Mouse (Mus musculus) limb, embryonic 13.5 days (tissue): ENCODE results near the gene Nck1. TPM values are rescaled to one million over a fixed set of nuclear protein-coding genes. Genes with fewer than 3 reads are reported as not detected.

Experiments
- ATAC-seq: fragments of 200-750 bp; cut with Nextera tagmentation; 2 replicates; pipeline ENCODE4 v1.8.0; 2017; ENCODE audit warnings: low read depth, moderate number of reproducible peaks, moderate TSS enrichment; ENCODE audit not compliant: low FRiP score
- H3K27ac ChIP-seq: fragments of 300-500 bp; sonication (generic); 2 replicates; pipeline ENCODE4 v1.5.1; 2015; ENCODE audit warnings: inconsistent platforms, mild to moderate bottlenecking, moderate library complexity
- H3K27me3 ChIP-seq: fragments of 300-500 bp; sonication (generic); 2 replicates; pipeline ENCODE4 v1.6.1; 2015; ENCODE audit warnings: mild to moderate bottlenecking, inconsistent platforms
- H3K36me3 ChIP-seq: fragments of 300-500 bp; sonication (generic); 2 replicates; pipeline ENCODE4 v1.6.1; 2015; ENCODE audit warnings: inconsistent platforms, mild to moderate bottlenecking, moderate library complexity
- H3K4me1 ChIP-seq: fragments of 300-500 bp; sonication (generic); 2 replicates; pipeline ENCODE4 v1.6.1; 2015; ENCODE audit warnings: inconsistent platforms
- H3K4me2 ChIP-seq: fragments of 300-500 bp; sonication (generic); replicated peaks from 2 replicates; pipeline ENCODE4 v1.6.1; 2015; ENCODE audit warnings: inconsistent platforms, mild to moderate bottlenecking, moderate library complexity
- H3K4me3 ChIP-seq: fragments of 300-500 bp; sonication (generic); 2 replicates; pipeline ENCODE4 v1.5.1; 2015; ENCODE audit warnings: moderate library complexity, mild to moderate bottlenecking, inconsistent platforms
- H3K9ac ChIP-seq: fragments of 300-500 bp; sonication (generic); 2 replicates; pipeline ENCODE4 v1.6.1; 2015; ENCODE audit warnings: mild to moderate bottlenecking, inconsistent platforms
- H3K9me3 ChIP-seq: fragments of 300-500 bp; sonication (generic); 2 replicates; pipeline ENCODE4 v1.6.1; 2016; ENCODE audit warnings: inconsistent platforms
- WGBS: fragments of 180-500 bp; shearing (Covaris S2); methylation state at CpG from one replicate; pipeline ENCODE4 v1.1.7; 2015; 5-methylcytosine and 5-hydroxymethylcytosine counted together
- polyA plus RNA-seq: library from polyadenylated mRNA; unstranded; fragments of >200 nt; fragmentation: Nextera tagmentation; extraction: Ambion mirVana; gene quantifications from 2 replicates; pipeline ENCODE4 v1.2.1, GENCODE M21; 2015

Gene Nck1
- polyA plus RNA-seq, 1 experiment from 2014 or later: 76.5 TPM

DNA sequence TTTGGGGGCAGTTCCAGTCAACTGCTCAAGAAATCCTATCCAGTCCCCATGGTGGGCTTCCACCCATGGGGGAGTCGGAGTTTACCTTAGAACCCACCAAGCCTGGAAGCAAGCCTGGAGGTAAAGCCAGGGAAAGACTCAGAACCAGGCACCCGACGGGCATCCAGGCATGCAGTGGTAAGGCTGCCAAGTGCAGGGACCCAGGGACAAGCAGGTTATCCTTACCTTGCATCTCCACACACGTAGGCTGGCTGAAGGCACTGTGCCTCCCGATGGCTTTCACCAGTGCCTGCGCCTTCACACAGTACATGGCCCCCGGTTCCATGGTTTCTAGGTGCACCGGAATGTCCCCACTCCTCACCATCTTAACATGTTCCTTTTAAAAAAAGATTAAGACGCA, 79.9 kb downstream of the Nck1 start:
- no peak overlapping the region for H3K9ac ChIP-seq
- WGBS: 91% methylated on average over 9 of the region's 9 CpGs

DNA sequence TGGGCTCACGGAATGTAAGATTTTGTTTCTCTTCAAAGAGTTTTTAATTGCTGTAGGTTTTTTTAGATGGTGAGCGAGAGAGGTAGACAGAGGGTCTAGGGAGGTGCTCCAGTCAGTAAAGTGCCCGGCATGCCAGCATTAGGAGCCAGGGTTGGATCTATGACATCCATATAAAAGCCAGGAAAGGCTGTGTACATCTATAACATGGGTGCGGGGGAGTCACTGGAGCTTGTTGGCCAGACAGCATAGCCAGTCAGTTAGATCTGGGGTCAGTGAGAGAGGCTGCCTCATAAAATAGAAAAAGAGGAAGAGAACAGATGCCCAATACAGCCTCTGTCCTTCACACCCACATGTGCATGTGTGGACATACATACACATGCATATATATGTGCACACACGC, 80.6 kb downstream of the Nck1 start:
- WGBS: 91% methylated on average over 5 of the region's 5 CpGs
- H3K4me2 ChIP-seq: no peak overlapping the region
- H3K27me3 ChIP-seq: no peaks in the 10 kb centered on the region
- ATAC-seq: no peak
- no peaks in the 10 kb centered on the region for H3K4me1 ChIP-seq
- H3K36me3 ChIP-seq: peaks cover 8% of the 10 kb centered on the region
- no peak overlapping the region for H3K27ac ChIP-seq
- no peak overlapping the region for H3K4me3 ChIP-seq
- H3K9ac ChIP-seq: no peak overlapping the region
- H3K9me3 ChIP-seq: no peaks in the 10 kb centered on the region

More for the DNA sequence above, 79.9 kb downstream of the Nck1 start:
- peaks cover 8% of the 10 kb centered on the region for H3K36me3 ChIP-seq
- peaks cover 3% of the 10 kb centered on the region for H3K4me1 ChIP-seq
- H3K4me2 ChIP-seq: no peak overlapping the region
- H3K4me3 ChIP-seq: no peak overlapping the region
- no peak overlapping the region for H3K27ac ChIP-seq
- H3K27me3 ChIP-seq: no peaks in the 10 kb centered on the region
- ATAC-seq: no peak
- no peaks in the 10 kb centered on the region for H3K9me3 ChIP-seq

DNA sequence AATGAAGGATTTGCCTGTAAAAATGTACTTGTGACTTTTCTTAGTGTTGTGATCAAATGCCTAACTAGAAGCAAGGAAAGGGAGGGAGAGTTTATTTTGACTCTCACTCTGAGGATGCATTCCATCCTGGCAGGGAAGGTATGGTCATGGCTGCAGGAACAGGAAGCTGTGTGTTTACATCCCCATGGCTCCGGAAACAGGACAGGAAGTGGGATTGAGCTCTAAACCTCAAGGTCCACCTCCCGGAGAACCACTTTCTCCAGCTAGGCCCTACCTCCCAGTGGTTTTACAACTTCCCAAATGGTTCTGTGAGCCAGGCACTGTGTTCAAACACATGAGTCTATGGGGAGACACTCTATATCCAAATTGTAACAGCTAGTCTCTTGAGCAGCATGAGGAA, 82.2 kb downstream of the Nck1 start:
- 54% methylated on average over 2 of the region's 2 CpGs for WGBS
- ATAC-seq: no peak
- Histone ChIP-seq H3K9me3 (no peaks in the 10 kb centered on the region), H3K36me3 (peaks cover 9% of the 10 kb centered on the region), H3K4me2 (no peak overlapping the region), H3K9ac (no peak overlapping the region), H3K4me1 (no peaks in the 10 kb centered on the region), H3K27ac (no peak overlapping the region), H3K27me3 (no peaks in the 10 kb centered on the region), H3K4me3 (no peak overlapping the region)

DNA sequence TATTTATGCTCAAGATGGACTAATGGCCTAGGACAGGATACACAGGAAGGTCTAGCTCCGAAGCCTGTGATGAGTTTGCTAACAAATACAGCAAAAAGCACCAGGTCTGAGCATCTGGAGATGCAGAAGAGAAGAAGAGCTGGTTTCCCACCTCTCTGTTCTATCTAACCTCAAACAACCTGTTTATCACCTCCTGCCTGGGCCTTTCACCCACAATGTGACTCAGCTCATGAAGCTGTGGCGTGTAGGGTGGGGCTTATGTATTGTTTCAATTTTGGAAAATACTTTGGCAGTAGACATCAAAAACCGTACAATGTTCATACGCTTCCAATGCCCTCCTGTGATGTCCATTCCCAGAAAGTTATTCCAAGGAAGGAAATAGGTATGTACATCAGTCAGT, 83.8 kb downstream of the Nck1 start:
- 89% methylated on average over 4 of the region's 4 CpGs for WGBS
- no peaks in the 10 kb centered on the region for H3K9me3 ChIP-seq
- no peak overlapping the region for H3K4me2 ChIP-seq
- H3K27me3 ChIP-seq: no peaks in the 10 kb centered on the region
- no peak overlapping the region for H3K4me3 ChIP-seq
- H3K9ac ChIP-seq: no peak overlapping the region
- peaks cover 9% of the 10 kb centered on the region for H3K36me3 ChIP-seq
- ATAC-seq: no peak
- H3K27ac ChIP-seq: no peak overlapping the region
- H3K4me1 ChIP-seq: no peaks in the 10 kb centered on the region

DNA sequence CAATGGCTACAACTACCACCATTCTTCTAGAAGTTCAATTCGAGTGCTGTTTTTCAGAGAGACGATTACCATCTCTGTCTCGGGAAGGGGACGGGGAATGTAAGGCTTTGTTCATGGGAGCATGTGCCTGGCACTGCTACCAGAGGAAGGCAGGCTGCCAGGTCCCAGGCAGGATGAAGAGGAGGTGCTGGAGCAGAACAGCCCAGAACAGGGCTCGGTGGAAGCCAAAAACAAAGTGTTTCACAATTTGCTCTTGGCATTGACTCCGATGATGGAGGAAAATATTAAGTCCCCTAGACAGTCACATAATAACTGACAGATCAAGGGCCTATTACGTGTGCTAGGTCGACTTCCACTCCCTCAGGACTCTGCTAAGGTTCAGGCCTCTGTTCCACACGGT, 84.3 kb downstream of the Nck1 start:
- no peak for ATAC-seq
- 81% methylated on average over 9 of the region's 9 CpGs for WGBS
- no peak overlapping the region for H3K4me3 ChIP-seq
- no peaks in the 10 kb centered on the region for H3K27me3 ChIP-seq
- H3K27ac ChIP-seq: no peak overlapping the region
- no peaks in the 10 kb centered on the region for H3K4me1 ChIP-seq
- peaks cover 9% of the 10 kb centered on the region for H3K36me3 ChIP-seq
- no peak overlapping the region for H3K4me2 ChIP-seq
- H3K9ac ChIP-seq: no peak overlapping the region
- no peaks in the 10 kb centered on the region for H3K9me3 ChIP-seq

DNA sequence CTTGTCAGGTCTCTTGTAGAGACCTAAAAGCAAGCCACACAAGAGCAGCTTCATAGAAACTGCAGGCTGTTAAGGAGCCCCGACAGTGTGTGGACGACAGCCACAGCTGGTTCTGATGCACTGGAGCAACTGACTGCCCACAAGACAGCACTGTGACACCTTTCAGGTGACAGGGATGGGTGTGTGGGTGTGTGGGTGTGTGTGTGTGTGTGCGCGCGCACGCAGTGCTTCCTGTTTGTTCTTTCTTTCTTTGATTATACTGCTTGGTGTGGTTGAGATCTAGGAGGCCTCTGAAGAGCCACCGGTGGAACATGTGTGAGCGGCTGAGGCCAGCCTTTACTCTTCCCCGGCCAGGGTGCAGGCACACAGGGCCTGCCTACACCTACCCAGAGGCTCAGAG, 85.7 kb downstream of the Nck1 start:
- H3K9me3 ChIP-seq: no peaks in the 10 kb centered on the region
- no peak overlapping the region for H3K4me2 ChIP-seq
- no peak overlapping the region for H3K4me3 ChIP-seq
- peaks cover 4% of the 10 kb centered on the region for H3K36me3 ChIP-seq
- no peak; the same call in 1 of the 2 replicates for ATAC-seq
- H3K9ac ChIP-seq: no peak overlapping the region
- 96% methylated on average over 5 of the region's 9 CpGs for WGBS
- no peak overlapping the region for H3K27ac ChIP-seq
- no peaks in the 10 kb centered on the region for H3K4me1 ChIP-seq
- H3K27me3 ChIP-seq: 0 out of 2 replicates have a peak, but pooled peaks cover 5% of the 10 kb centered on the region

DNA sequence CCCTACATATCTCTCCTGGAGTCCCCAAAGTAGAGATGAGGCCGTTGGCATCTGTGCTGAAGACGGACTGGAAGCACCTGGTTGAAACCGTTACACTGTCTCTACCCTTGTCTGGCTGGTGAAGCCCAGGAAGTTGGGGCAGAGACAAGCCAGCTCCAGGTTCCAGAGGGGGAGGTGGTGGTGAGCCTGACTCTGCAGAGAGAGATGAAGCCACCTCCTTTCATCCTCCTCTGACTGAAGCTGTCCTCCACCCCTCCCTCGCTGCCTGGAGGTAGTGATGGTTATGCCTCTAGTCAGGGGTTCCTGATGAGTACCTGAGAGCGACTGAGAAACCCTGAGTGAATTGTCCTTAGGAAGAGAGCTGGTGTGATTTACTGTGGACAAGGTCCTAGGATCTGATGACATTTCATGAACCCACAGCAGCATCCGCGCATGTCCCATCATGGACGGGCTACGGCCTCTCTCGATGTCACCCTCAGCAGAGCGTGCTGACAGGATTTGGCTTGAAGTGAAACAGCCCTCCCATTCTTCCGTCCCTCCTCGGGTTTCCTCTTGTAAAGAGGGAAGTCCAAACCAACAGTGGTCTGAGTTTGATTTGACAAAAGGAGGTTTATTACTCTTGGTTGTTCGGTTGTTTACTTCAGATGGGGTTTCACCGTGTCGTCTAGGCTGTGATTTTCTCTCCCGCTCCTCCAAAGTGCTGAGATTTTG, 87.8 kb downstream of the Nck1 start:
- ATAC-seq: no peak
- Histone ChIP-seq H3K4me3 (no peak overlapping the region), H3K4me1 (no peaks in the 10 kb centered on the region), H3K9ac (no peak overlapping the region), H3K9me3 (no peaks in the 10 kb centered on the region), H3K27me3 (0 out of 2 replicates have a peak, but pooled peaks cover 7% of the 10 kb centered on the region), H3K4me2 (no peak overlapping the region), H3K36me3 (peaks cover 4% of the 10 kb centered on the region), H3K27ac (no peak overlapping the region)
- WGBS: 72% methylated on average over 17 of the region's 17 CpGs

DNA sequence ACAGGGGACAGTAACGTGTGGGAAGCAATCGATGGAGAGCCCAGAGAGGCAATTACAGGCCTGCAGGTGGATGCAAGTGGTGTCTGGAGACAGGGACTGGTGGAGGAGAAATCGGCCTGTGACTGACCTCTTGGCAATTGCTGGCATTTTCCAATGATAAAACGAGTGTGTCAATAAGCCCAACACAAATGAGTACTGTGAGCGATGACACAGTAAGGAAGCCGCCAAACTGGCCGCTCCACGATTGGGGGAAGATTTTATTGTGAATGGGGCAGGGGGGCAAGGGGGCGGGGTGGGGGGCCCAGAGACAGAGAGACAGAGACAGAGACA, 91.3 kb downstream of the Nck1 start:
- peak; percentile 9; the same call in 1 of the 2 replicates for ATAC-seq
- Histone ChIP-seq H3K9ac (peak overlapping the region; percentile 62), H3K4me1 (no peaks in the 10 kb centered on the region), H3K27ac (no peak overlapping the region), H3K4me2 (peak overlapping the region; percentile 70), H3K9me3 (no peaks in the 10 kb centered on the region), H3K36me3 (peaks cover 4% of the 10 kb centered on the region), H3K4me3 (peak overlapping the region; percentile 43), H3K27me3 (0 out of 2 replicates have a peak, but pooled peaks cover 7% of the 10 kb centered on the region)
- 19% methylated on average over 9 of the region's 9 CpGs for WGBS

DNA sequence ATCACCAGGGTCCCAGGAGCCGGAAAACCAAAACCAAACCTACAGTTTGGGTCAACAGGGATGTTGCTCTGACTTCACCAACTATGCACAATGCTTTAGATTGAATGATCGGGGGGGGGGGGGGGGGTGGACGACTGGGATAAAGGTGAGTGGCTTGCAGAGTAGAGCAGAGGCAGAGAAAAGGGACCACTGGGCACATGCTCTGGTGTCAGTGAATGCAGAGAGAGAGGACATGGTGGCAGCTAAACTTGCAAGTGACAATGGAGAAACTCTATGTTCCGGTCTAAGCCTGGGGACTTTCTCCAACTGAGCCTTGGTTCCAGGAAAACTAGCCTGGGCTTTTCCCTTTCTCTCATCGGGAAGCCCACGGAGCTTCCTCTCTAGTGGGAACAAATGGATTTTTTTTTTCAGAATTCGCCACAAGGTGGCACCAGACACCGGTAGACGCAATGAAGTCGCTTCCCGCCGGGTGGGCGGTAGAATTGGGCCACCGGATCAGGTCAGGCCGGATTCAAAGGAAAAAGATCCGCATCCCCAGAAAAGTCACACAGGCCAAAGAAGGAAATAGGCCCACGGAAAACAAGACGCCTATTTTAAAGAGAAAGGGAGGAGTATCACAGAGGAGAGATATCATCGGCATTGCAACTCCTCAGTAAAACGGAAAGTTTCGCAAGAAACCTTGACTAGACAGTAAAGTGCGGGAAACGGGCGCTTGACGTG, 91.8 kb downstream of the Nck1 start:
- H3K36me3 ChIP-seq: peaks cover 4% of the 10 kb centered on the region
- peak overlapping the region; percentile 43 for H3K4me3 ChIP-seq
- H3K4me2 ChIP-seq: peak overlapping the region; percentile 70
- WGBS: 9% methylated on average over 25 of the region's 25 CpGs
- peak; percentile 29; the same call in 1 of the 2 replicates for ATAC-seq
- H3K27ac ChIP-seq: no peak overlapping the region
- H3K9ac ChIP-seq: peak overlapping the region; percentile 62
- H3K27me3 ChIP-seq: 0 out of 2 replicates have a peak, but pooled peaks cover 7% of the 10 kb centered on the region
- no peaks in the 10 kb centered on the region for H3K4me1 ChIP-seq
- no peaks in the 10 kb centered on the region for H3K9me3 ChIP-seq

DNA sequence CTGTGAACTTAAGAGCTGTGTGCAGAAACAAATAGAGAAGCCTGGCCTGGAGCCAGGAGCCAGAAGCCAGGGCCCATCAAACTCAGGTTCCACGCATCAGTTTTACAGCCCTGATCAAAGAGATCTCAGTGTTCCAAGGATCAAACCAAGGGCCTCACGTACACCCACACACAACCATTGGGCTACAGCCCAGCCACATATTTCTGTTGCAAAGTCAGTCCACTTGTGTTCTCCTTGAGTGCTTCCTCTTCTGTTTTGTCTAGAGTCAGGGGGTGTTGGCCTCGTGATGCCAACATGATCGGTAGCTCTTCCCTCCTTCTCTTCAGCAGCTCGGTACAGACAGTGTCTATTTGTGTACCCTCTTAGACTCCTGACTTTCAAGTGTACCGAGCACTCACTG, 93.5 kb downstream of the Nck1 start:
- no peaks in the 10 kb centered on the region for H3K9me3 ChIP-seq
- ATAC-seq: no peak
- no peak overlapping the region for H3K4me3 ChIP-seq
- H3K4me1 ChIP-seq: no peaks in the 10 kb centered on the region
- H3K4me2 ChIP-seq: no peak overlapping the region
- peaks cover 16% of the 10 kb centered on the region for H3K27me3 ChIP-seq
- no peaks in the 10 kb centered on the region for H3K36me3 ChIP-seq
- no peak overlapping the region for H3K9ac ChIP-seq
- WGBS: 49% methylated on average over 6 of the region's 6 CpGs
- no peak overlapping the region for H3K27ac ChIP-seq

DNA sequence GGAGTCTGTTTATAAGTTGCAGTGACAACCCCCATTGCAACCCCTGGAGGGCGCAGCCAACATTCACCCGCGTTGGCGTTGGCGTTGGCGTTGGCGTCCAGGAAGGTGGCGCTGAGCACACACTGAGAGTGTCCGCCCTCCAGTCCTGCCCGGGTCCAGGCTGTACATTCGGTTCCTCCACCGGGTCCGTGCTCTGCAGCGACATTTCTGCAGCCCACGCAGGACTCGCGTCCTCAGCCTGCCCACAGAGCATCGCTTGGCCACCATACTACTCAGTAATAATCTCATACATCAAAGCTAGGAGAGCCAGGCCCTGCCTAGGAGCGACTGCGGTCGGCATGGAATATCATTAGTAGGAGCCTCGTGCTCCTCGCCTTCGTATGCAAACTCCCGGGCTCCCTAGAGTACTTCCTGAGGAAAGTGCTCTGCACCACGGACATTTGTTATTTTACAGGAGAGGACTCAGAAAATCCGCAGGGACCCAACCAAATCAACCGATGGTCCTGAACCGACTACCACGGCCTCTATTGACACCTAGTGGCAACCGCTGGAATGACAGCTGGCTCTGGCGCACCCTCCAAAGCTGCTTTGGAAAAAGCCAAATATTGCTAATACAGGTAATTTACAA, 99.8 kb downstream of the Nck1 start:
- peaks cover 4% of the 10 kb centered on the region; the same call in 1 of the 2 replicates for H3K4me1 ChIP-seq
- H3K9ac ChIP-seq: peak overlapping the region; percentile 58
- H3K27ac ChIP-seq: no peak overlapping the region
- no peaks in the 10 kb centered on the region for H3K36me3 ChIP-seq
- peak overlapping the region; percentile 53 for H3K4me3 ChIP-seq
- H3K27me3 ChIP-seq: peaks cover 9% of the 10 kb centered on the region
- under 1% methylated on average over 32 of the region's 32 CpGs for WGBS
- ATAC-seq: peak; percentile 74; the same call in 1 of the 2 replicates
- H3K9me3 ChIP-seq: no peaks in the 10 kb centered on the region
- H3K4me2 ChIP-seq: peak overlapping the region; percentile 78
